Mouse (Mus musculus) ES-E14 (cell line): ENCODE data around the gene Astn2. TPM values are rescaled to one million over a fixed set of nuclear protein-coding genes. Genes with fewer than 3 reads are reported as not detected.

ENCODE experiments used
- DNase-seq: peaks from one replicate; pipeline ENCODE4 v3.0.0-alpha.2; 2013; ENCODE audit warnings: low read depth, low spot score
- H3K27ac ChIP-seq: 2 replicates; pipeline ENCODE4 v1.5.1; 2012; ENCODE audit warnings: low read depth, mild to moderate bottlenecking, low read length, moderate library complexity, mixed read lengths; ENCODE audit not compliant: poor library complexity, insufficient read depth, severe bottlenecking
- H3K36me3 ChIP-seq: 2 replicates; pipeline ENCODE4 v1.6.1; 2012; ENCODE audit warnings: mild to moderate bottlenecking, low read length, moderate library complexity, mixed read lengths; ENCODE audit not compliant: control insufficient read depth, poor library complexity, insufficient read depth, severe bottlenecking
- H3K4me1 ChIP-seq, 2 experiments: fragments of 150-350 bp in 1 of 2; sonication (generic) in 1 of 2; 2 replicates each; pipeline ENCODE4 v1.6.1; 2012; ENCODE audit warnings: low read length in 2 of 2, mild to moderate bottlenecking in 1 of 2, mixed read lengths in 1 of 2; ENCODE audit not compliant: control insufficient read depth in 2 of 2, insufficient read depth in 2 of 2, poor library complexity in 1 of 2
- H3K4me3 ChIP-seq, 2 experiments: fragments of 150-350 bp in 1 of 2; sonication (generic) in 1 of 2; 2 replicates each; pipeline ENCODE4 v1.5.1; 2012; ENCODE audit warnings: low read length in 2 of 2, low read depth in 1 of 2, mild to moderate bottlenecking in 1 of 2, mixed read lengths in 1 of 2; ENCODE audit not compliant: insufficient read depth in 1 of 2, poor library complexity in 1 of 2, severe bottlenecking in 1 of 2
- H3K9ac ChIP-seq: 2 replicates; pipeline ENCODE4 v1.6.1; 2012; ENCODE audit warnings: low read depth, mild to moderate bottlenecking, low read length, mixed read lengths; ENCODE audit not compliant: poor library complexity, insufficient read depth, severe bottlenecking
- H3K9me3 ChIP-seq: fragments of 150-350 bp; sonication (generic); 2 replicates; pipeline ENCODE4 v1.6.1; 2012; ENCODE audit warnings: low read depth, mild to moderate bottlenecking, low read length; ENCODE audit not compliant: control insufficient read depth, insufficient read depth
- CHD2 ChIP-seq: IDR thresholded peaks from 2 replicates; pipeline ENCODE4 v1.6.1; 2014; ENCODE audit warnings: mild to moderate bottlenecking, low read depth, low read length, inconsistent platforms
- HCFC1 ChIP-seq: IDR thresholded peaks from 2 replicates; pipeline ENCODE4 v1.6.1; 2012; ENCODE audit warnings: low read length, inconsistent platforms, borderline replicate concordance; ENCODE audit not compliant: insufficient read depth
- MAFK ChIP-seq: IDR thresholded peaks from 2 replicates; pipeline ENCODE4 v1.6.1; 2014; ENCODE audit warnings: mild to moderate bottlenecking, low read depth, low read length, inconsistent platforms; ENCODE audit not compliant: insufficient read depth
- ZC3H11A ChIP-seq: IDR thresholded peaks from 2 replicates; pipeline ENCODE4 v1.6.1; 2012; ENCODE audit warnings: low read depth, mild to moderate bottlenecking, inconsistent platforms, low read length, borderline replicate concordance
- ZNF384 ChIP-seq: IDR thresholded peaks from 2 replicates; pipeline ENCODE4 v1.6.1; 2012; ENCODE audit warnings: low read depth, low read length, inconsistent platforms
- in situ Hi-C, 2 experiments: fragments of 600-800 bp; cut with MboI; formaldehyde crosslinking; loops; one replicate each; pipeline ENCODE4 v1.15.1; 2025; ENCODE audit warnings: low sequenced_read_pairs in 2 of 2, inconsistent platforms in 1 of 2; ENCODE audit not compliant: unreplicated experiment in 2 of 2
- total RNA-seq: library from RNA; depleted of rRNA; stranded (reverse); fragments of 300-350 nt; gene quantifications from 2 replicates; pipeline ENCODE4 v1.2.3, GENCODE M21; 2012

Astn2 gene
- total RNA-seq, 1 experiment = 0.04 TPM

- in situ Hi-C loops = no loop called here
- no peak for DNase-seq
- Histone ChIP-seq H3K27ac (no peak overlapping the region), H3K4me3 (no peak overlapping the region), H3K4me1 (no peaks in the 10 kb centered on the region), H3K9ac (no peak overlapping the region), H3K9me3 (no peaks in the 10 kb centered on the region), H3K36me3 (no peaks in the 10 kb centered on the region)
- TF ChIP-seq HCFC1 = no peak
- TF ChIP-seq ZC3H11A = no peak
- no peak for TF ChIP-seq CHD2
- no peak for TF ChIP-seq MAFK
- TF ChIP-seq ZNF384 = no peak
Measured at GRCm38 (mm10) chr4:65638231-65638630, 766.2 kb downstream of the Astn2 start.

GRCm38 (mm10) chr4:65620125-65620524 lies 784.3 kb downstream of the Astn2 start:
- DNase-seq = no peak

GRCm38 (mm10) chr4:65613135-65613534 lies 791.3 kb downstream of the Astn2 start:
- Histone ChIP-seq H3K9me3 (no peaks in the 10 kb centered on the region), H3K4me1 (no peaks in the 10 kb centered on the region; a peak in 1 of 4 replicates), H3K9ac (no peak overlapping the region), H3K27ac (no peak overlapping the region), H3K4me3 (no peak overlapping the region), H3K36me3 (peaks cover 22% of the 10 kb centered on the region)
- no peak for DNase-seq
- in situ Hi-C loops = no loop called here
- no peak for TF ChIP-seq ZNF384
- no peak for TF ChIP-seq CHD2

More at GRCm38 (mm10) chr4:65620125-65620524, 784.3 kb downstream of the Astn2 start:
- Histone ChIP-seq H3K4me3 (no peak overlapping the region), H3K27ac (no peak overlapping the region), H3K4me1 (no peaks in the 10 kb centered on the region), H3K36me3 (peaks cover 2% of the 10 kb centered on the region; the same call in 1 of the 2 replicates), H3K9me3 (no peaks in the 10 kb centered on the region), H3K9ac (no peak overlapping the region)
- in situ Hi-C loops = no loop called here
- no peak for TF ChIP-seq CHD2
- TF ChIP-seq HCFC1 = no peak
- TF ChIP-seq MAFK = no peak
- TF ChIP-seq ZNF384 = no peak
- no peak for TF ChIP-seq ZC3H11A

GRCm38 (mm10) chr4:65610896-65611295 lies 793.5 kb downstream of the Astn2 start:
- no peak for TF ChIP-seq CHD2
- no peak for TF ChIP-seq HCFC1
- no peak for TF ChIP-seq ZC3H11A
- TF ChIP-seq ZNF384 = no peak
- no peak for TF ChIP-seq MAFK
- DNase-seq = no peak
- H3K9ac ChIP-seq = no peak overlapping the region
- H3K4me1 ChIP-seq = no peaks in the 10 kb centered on the region; a peak in 1 of 4 replicates
- H3K9me3 ChIP-seq = no peaks in the 10 kb centered on the region
- in situ Hi-C loops = no loop called here
- no peak overlapping the region for H3K27ac ChIP-seq
- no peak overlapping the region for H3K4me3 ChIP-seq
- H3K36me3 ChIP-seq = peaks cover 22% of the 10 kb centered on the region

GRCm38 (mm10) chr4:65610329-65610728 lies 794.1 kb downstream of the Astn2 start:
- H3K9ac ChIP-seq = no peak overlapping the region
- DNase-seq = no peak
- no peak overlapping the region for H3K27ac ChIP-seq
- H3K9me3 ChIP-seq = no peaks in the 10 kb centered on the region
- no peaks in the 10 kb centered on the region; a peak in 1 of 4 replicates for H3K4me1 ChIP-seq
- TF ChIP-seq ZNF384 (no peak), MAFK (no peak), CHD2 (no peak), HCFC1 (no peak), ZC3H11A (no peak)
- H3K36me3 ChIP-seq = peaks cover 20% of the 10 kb centered on the region
- no peak overlapping the region for H3K4me3 ChIP-seq
- in situ Hi-C loops = no loop called here
